Mouse (Mus musculus): ENCODE measurements around the gene Plekhg5.

GRCm38 (mm10) chr4:152115921-152116612 lies 43.8 kb downstream of the Plekhg5 start, which contains the start of gene Tnfrsf25:
- no peak for TF ChIP-seq CTCF (IDR thresholded peaks at IDR 0.05; ENCODE audit: low read depth)
- TF ChIP-seq EP300 (IDR thresholded peaks at IDR 0.05; ENCODE audit: low read depth): no peak
